Mouse (Mus musculus) embryonic facial prominence, embryonic 13.5 days (tissue): ENCODE data around the gene 4921509C19Rik. TPM values are rescaled to one million over a fixed set of nuclear protein-coding genes. Genes with fewer than 3 reads are reported as not detected.
"Not testable (repeated sequence)": the region's sequence is repeated elsewhere in the genome, so short reads cannot be mapped to it uniquely, and the experiment has no call there.

Source experiments
- ATAC-seq: fragments of 200-750 bp; cut with Nextera tagmentation; 2 replicates; pipeline ENCODE4 v1.8.0; 2017; ENCODE audit warnings: low read depth; ENCODE audit not compliant: insufficient number of reproducible peaks, insufficient read depth, low FRiP score, low TSS enrichment
- H3K27ac ChIP-seq: fragments of 300-500 bp; sonication (generic); 2 replicates; pipeline ENCODE4 v1.5.1; 2015; ENCODE audit warnings: moderate library complexity, mild to moderate bottlenecking, inconsistent platforms
- H3K27me3 ChIP-seq: fragments of 300-500 bp; sonication (generic); 2 replicates; pipeline ENCODE4 v1.6.1; 2015; ENCODE audit warnings: mild to moderate bottlenecking, inconsistent platforms
- H3K36me3 ChIP-seq: fragments of 300-500 bp; sonication (generic); 2 replicates; pipeline ENCODE4 v1.6.1; 2015; ENCODE audit warnings: mild to moderate bottlenecking, inconsistent platforms
- H3K4me1 ChIP-seq: fragments of 300-500 bp; sonication (generic); 2 replicates; pipeline ENCODE4 v1.6.1; 2015; ENCODE audit warnings: inconsistent platforms
- H3K4me2 ChIP-seq: fragments of 300-500 bp; sonication (generic); 2 replicates; pipeline ENCODE4 v1.6.1; 2015; ENCODE audit warnings: moderate library complexity, mild to moderate bottlenecking, inconsistent platforms
- H3K4me3 ChIP-seq: fragments of 300-500 bp; sonication (generic); 2 replicates; pipeline ENCODE4 v1.5.1; 2015; ENCODE audit warnings: mild to moderate bottlenecking, inconsistent platforms
- H3K9ac ChIP-seq: fragments of 300-500 bp; sonication (generic); 2 replicates; pipeline ENCODE4 v1.6.1; 2015; ENCODE audit warnings: mild to moderate bottlenecking, inconsistent platforms
- H3K9me3 ChIP-seq: fragments of 300-500 bp; sonication (generic); 2 replicates; pipeline ENCODE4 v1.6.1; 2016; ENCODE audit warnings: inconsistent platforms
- WGBS: fragments of 180-500 bp; shearing (Covaris S2); methylation state at CpG from one replicate; pipeline ENCODE4 v1.1.7; 2015; ENCODE audit warnings: mixed read lengths; 5-methylcytosine and 5-hydroxymethylcytosine counted together
- polyA plus RNA-seq: library from polyadenylated mRNA; unstranded; fragments of >200 nt; fragmentation: Nextera tagmentation; extraction: Ambion mirVana; gene quantifications from 2 replicates; pipeline ENCODE4 v1.2.1, GENCODE M21; 2015

Gene 4921509C19Rik
- polyA plus RNA-seq = not detected in 2 replicates

DNA sequence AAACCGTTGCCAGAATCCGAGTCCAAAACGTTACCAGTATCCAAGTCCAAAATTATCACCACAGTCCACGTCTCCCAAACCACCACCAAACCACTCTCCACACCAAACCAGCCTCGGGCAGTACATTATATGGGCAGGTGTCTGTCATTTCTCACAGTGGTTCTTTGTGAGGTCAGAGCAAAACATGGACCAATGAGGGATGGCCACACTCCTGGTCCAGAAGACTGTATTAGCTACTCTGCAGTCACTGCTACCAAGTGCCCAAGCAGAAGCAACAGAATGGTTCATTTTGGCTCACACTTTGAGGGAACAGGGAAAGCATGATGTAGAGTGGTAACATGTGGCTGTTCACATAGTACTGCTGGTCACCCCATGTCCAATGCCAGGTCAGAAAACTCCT is at the start of gene 4921509C19Rik:
Gene 4921509C19Rik (minus strand): TSS at position 101 of the 400 bp plus-strand sequence.
- not testable (repeated sequence) for H3K4me2 ChIP-seq, H3K9me3 ChIP-seq, H3K27ac ChIP-seq, ATAC-seq, H3K4me1 ChIP-seq, H3K36me3 ChIP-seq, H3K9ac ChIP-seq, H3K27me3 ChIP-seq, H3K4me3 ChIP-seq
- 85% methylated on average over 5 of the region's 5 CpGs for WGBS

DNA sequence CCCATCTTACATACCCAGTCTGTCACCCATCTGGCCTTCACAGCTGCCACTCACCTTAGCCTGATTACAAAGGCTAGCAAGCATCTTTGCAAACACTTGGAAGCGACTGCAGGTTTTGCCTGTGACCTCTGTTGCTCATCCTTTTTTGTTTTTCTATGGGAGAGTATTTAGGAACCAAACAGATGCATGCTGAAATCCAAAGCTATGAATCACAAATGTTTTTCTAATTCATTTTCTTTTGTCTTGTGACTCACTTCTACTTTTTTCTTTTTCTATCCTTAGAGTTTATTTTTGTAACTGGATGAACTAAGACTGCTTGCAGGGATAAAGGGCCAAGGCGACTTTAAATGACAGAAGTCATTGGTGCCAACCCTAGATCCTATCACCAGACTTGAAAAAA is 49.6 kb upstream of the 4921509C19Rik start:
- no peak for ATAC-seq
- H3K4me3 ChIP-seq = no peak overlapping the region
- H3K27me3 ChIP-seq = no peaks in the 10 kb centered on the region

GRCm38 (mm10) chr2:151524324-151525041 is 48.5 kb upstream of the 4921509C19Rik start:
- no peak for ATAC-seq
- H3K9ac ChIP-seq = no peak overlapping the region
- 67% methylated on average over 4 of the region's 4 CpGs for WGBS
- no peaks in the 10 kb centered on the region for H3K27me3 ChIP-seq
- H3K4me1 ChIP-seq = no peaks in the 10 kb centered on the region
- no peaks in the 10 kb centered on the region for H3K9me3 ChIP-seq
- H3K4me3 ChIP-seq = no peak overlapping the region
- no peak overlapping the region for H3K27ac ChIP-seq
- peaks cover 19% of the 10 kb centered on the region for H3K36me3 ChIP-seq
- H3K4me2 ChIP-seq = no peak overlapping the region

More for the DNA sequence above, 49.6 kb upstream of the 4921509C19Rik start:
- H3K9ac ChIP-seq = no peak overlapping the region
- WGBS = 68% methylated on average over 2 of the region's 2 CpGs
- no peaks in the 10 kb centered on the region for H3K9me3 ChIP-seq
- no peaks in the 10 kb centered on the region for H3K4me1 ChIP-seq
- no peak overlapping the region for H3K27ac ChIP-seq
- no peak overlapping the region for H3K4me2 ChIP-seq
- peaks cover 9% of the 10 kb centered on the region for H3K36me3 ChIP-seq

DNA sequence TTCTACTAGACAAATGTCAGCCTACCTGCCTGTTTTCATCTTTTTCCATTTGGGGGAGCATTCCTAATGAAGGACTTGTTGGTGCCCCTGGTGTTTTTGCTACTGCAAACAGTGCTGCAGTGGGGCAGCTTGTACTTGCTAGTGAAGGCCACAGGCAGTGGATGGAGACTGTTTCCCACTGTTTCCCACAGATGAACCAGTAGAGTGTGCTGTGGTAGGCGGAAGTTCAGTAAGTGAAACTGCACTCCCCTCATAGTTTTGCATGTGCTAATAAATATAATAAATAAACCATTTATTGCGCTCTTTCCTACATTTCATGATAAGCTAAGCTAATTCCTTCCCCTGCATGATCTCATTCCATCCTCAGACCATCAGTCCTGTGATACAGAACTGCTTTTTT is 43.0 kb upstream of the 4921509C19Rik start:
- Histone ChIP-seq H3K27ac (no peak overlapping the region), H3K27me3 (no peaks in the 10 kb centered on the region), H3K4me3 (no peak overlapping the region), H3K4me1 (no peaks in the 10 kb centered on the region), H3K4me2 (no peak overlapping the region), H3K9me3 (no peaks in the 10 kb centered on the region), H3K9ac (no peak overlapping the region), H3K36me3 (peaks cover 52% of the 10 kb centered on the region)
- ATAC-seq = no peak
- 92% methylated on average over 2 of the region's 2 CpGs for whole genome bisulfite sequencing

GRCm38 (mm10) chr2:151513525-151514285 is 37.8 kb upstream of the 4921509C19Rik start:
- no peaks in the 10 kb centered on the region for H3K9me3 ChIP-seq
- H3K9ac ChIP-seq = no peak overlapping the region
- 0 out of 2 replicates have a peak, but pooled peaks cover 4% of the 10 kb centered on the region for H3K4me1 ChIP-seq
- peaks cover 85% of the 10 kb centered on the region for H3K36me3 ChIP-seq
- H3K27me3 ChIP-seq = no peaks in the 10 kb centered on the region
- no peak overlapping the region for H3K27ac ChIP-seq
- no peak for ATAC-seq
- WGBS = 88% methylated on average over 3 of the region's 3 CpGs
- no peak overlapping the region for H3K4me3 ChIP-seq
- H3K4me2 ChIP-seq = no peak overlapping the region

DNA sequence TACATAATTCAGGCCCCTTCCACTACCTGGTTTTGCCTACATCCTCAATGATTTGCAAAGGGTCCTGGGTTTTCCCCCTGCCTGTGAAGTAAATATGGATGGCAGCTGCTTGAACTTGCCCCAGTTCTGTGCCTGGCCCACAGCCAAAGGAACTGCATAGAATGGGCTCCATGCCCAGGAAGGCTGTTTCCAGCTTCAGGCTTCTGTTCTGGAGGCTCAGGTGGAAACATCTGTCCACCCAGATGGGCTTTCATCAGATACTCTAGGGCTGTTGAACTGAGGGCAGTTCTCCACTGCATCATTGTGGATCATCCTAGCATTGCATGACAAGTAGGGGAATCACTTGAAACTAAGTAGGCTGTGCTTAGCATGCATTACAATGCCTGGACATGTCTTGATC is 36.2 kb upstream of the 4921509C19Rik start:
- Histone ChIP-seq H3K4me1 (0 out of 2 replicates have a peak, but pooled peaks cover 4% of the 10 kb centered on the region), H3K4me3 (no peak overlapping the region), H3K4me2 (no peak overlapping the region), H3K9me3 (no peaks in the 10 kb centered on the region), H3K27me3 (no peaks in the 10 kb centered on the region), H3K36me3 (peaks cover 91% of the 10 kb centered on the region), H3K27ac (no peak overlapping the region), H3K9ac (no peak overlapping the region)
- ATAC-seq = peak; percentile 60; the same call in 1 of the 2 replicates

DNA sequence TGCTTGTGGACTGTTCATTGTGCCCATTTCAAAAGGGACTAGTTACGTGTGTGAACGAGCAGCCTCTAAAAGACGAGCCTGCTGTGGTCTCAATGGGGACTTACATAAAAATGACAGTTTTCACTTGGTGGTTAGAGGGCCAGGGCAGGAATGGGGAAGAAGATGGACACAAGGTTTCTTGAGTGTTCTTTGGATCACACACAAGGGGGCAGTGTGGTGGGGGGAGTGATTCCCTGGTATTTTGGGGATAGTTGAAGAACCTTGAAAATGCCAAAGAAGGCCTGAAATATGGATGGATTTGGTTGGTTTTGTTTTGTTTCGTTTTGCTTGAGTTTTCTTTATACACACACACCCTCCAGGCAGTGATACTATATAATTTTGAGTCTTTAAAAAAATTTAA is 28.3 kb upstream of the 4921509C19Rik start:
- H3K9me3 ChIP-seq = no peaks in the 10 kb centered on the region
- no peaks in the 10 kb centered on the region for H3K27me3 ChIP-seq
- no peak overlapping the region for H3K4me3 ChIP-seq
- no peak overlapping the region for H3K4me2 ChIP-seq
- no peaks in the 10 kb centered on the region for H3K4me1 ChIP-seq
- 87% methylated on average over 4 of the region's 4 CpGs for WGBS
- peaks cover 80% of the 10 kb centered on the region for H3K36me3 ChIP-seq
- ATAC-seq = no peak
- H3K27ac ChIP-seq = no peak overlapping the region
- no peak overlapping the region for H3K9ac ChIP-seq

DNA sequence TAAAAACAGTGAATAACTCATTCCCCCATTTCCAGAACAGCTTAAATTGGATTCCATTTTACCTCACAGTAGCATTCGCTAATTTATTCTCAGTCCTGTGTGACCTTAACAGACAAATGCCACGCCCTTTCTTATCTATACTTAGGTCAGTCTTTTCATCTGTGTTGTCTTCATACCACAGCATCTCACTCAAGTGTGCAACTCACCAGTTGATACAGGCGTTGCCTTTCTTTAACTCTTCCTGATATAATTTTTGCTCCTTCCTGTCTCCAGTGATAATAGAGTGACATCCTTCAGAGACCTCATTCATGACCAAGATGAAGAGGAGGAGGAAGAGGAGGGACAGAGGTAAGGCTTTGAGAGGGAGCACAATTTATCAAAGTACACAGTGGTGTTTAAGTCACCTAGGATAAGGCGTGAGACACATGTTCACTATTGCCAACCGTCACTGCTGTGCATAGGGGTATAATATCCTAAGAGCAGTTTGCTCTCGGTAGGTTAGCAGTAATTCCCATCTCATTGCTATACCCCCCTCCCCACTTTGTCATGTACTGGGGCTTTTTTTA is 24.6 kb upstream of the 4921509C19Rik start:
- ATAC-seq = no peak
- Histone ChIP-seq H3K4me2 (no peak overlapping the region), H3K36me3 (peaks cover 78% of the 10 kb centered on the region), H3K9ac (no peak overlapping the region), H3K27me3 (no peaks in the 10 kb centered on the region), H3K4me3 (no peak overlapping the region), H3K27ac (no peak overlapping the region), H3K4me1 (peaks cover 11% of the 10 kb centered on the region), H3K9me3 (no peaks in the 10 kb centered on the region)
- whole genome bisulfite sequencing = 86% methylated on average over 6 of the region's 6 CpGs

GRCm38 (mm10) chr2:151498358-151498757 is 22.4 kb upstream of the 4921509C19Rik start:
- WGBS = 56% methylated on average over 3 of the region's 3 CpGs
- peaks cover 20% of the 10 kb centered on the region for H3K4me1 ChIP-seq
- H3K4me2 ChIP-seq = no peak overlapping the region
- H3K4me3 ChIP-seq = no peak overlapping the region
- no peaks in the 10 kb centered on the region for H3K27me3 ChIP-seq
- no peak for ATAC-seq
- peaks cover 59% of the 10 kb centered on the region for H3K36me3 ChIP-seq
- H3K9ac ChIP-seq = no peak overlapping the region
- H3K27ac ChIP-seq = no peak overlapping the region
- no peaks in the 10 kb centered on the region for H3K9me3 ChIP-seq

- H3K27ac ChIP-seq = peak within 1 kb of the TSS; percentile 62; the same call in 1 of the 2 replicates
- peak within 1 kb of the TSS; percentile 77 for H3K4me2 ChIP-seq
- H3K9ac ChIP-seq = peak within 1 kb of the TSS; percentile 96
- H3K4me3 ChIP-seq = peak within 1 kb of the TSS; percentile 97
- peaks cover 25% of the 10 kb centered on the region for H3K36me3 ChIP-seq
- no peaks in the 10 kb centered on the region for H3K9me3 ChIP-seq
- ATAC-seq = peak; percentile 98
- under 1% methylated on average over 73 of the region's 73 CpGs for WGBS
- H3K4me1 ChIP-seq = peaks cover 20% of the 10 kb centered on the region
- no peaks in the 10 kb centered on the region for H3K27me3 ChIP-seq
These were observed 18.3 kb upstream of the 4921509C19Rik start, which contains the start of gene Nsfl1c for GRCm38 (mm10) chr2:151494035-151494803. Nsfl1c (plus strand) TSS chr2:151494182.

GRCm38 (mm10) chr2:151486496-151486895 is 10.5 kb upstream of the 4921509C19Rik start:
- Histone ChIP-seq H3K9me3 (no peaks in the 10 kb centered on the region), H3K27me3 (no peaks in the 10 kb centered on the region), H3K36me3 (no peaks in the 10 kb centered on the region), H3K4me2 (no peak overlapping the region), H3K4me3 (no peak overlapping the region), H3K9ac (no peak overlapping the region), H3K4me1 (no peaks in the 10 kb centered on the region), H3K27ac (no peak overlapping the region)
- no peak for ATAC-seq
